Mouse (Mus musculus) urinary bladder, postnatal 25 days (tissue): ENCODE data around the gene Taar7d.
"Not testable (repeated sequence)": the region's sequence is repeated elsewhere in the genome, so short reads cannot be mapped to it uniquely, and the experiment has no call there.

ENCODE experiments used
- DNase-seq: peaks from one replicate; pipeline ENCODE4 v3.0.0; 2022; ENCODE audit warnings: low spot score

Gene Taar7d

GRCm38 (mm10) chr10:24026922-24027321 is at the start of gene Taar7d:
TSS of gene Taar7d (plus strand) at chr10:24027222.
- no peak for DNase-seq

GRCm38 (mm10) chr10:23977958-23978357 is 49.1 kb upstream of the Taar7d start:
- no peak for DNase-seq

GRCm38 (mm10) chr10:23978901-23979705 is 47.9 kb upstream of the Taar7d start:
- DNase-seq: peak; percentile 64

- DNase-seq: no peak
These were observed 41.5 kb upstream of the Taar7d start, which contains the start of gene Taar6 for GRCm38 (mm10) chr10:23985546-23985945. TSS of gene Taar6 (minus strand) at chr10:23985646.

- no peak for DNase-seq
These were observed 40.6 kb upstream of the Taar7d start for GRCm38 (mm10) chr10:23986419-23986818.

GRCm38 (mm10) chr10:23993381-23993780 is 33.6 kb upstream of the Taar7d start, which contains the start of gene Taar7a:
TSS of gene Taar7a (minus strand) at chr10:23993481.
- DNase-seq: no peak

- no peak for DNase-seq
These were observed 27.4 kb upstream of the Taar7d start, which contains the start of gene Taar7b for GRCm38 (mm10) chr10:23999639-24000038. TSS of gene Taar7b (plus strand) at chr10:23999939.

- DNase-seq: no peak
These were observed 20.6 kb upstream of the Taar7d start for GRCm38 (mm10) chr10:24006442-24006841.

GRCm38 (mm10) chr10:24007034-24007433 is 20.0 kb upstream of the Taar7d start:
- DNase-seq: no peak

- no peak for DNase-seq
These were observed 18.9 kb upstream of the Taar7d start for GRCm38 (mm10) chr10:24008143-24008542.

GRCm38 (mm10) chr10:24031347-24031746 is 4.3 kb downstream of the Taar7d start:
- no peak for DNase-seq

- DNase-seq: no peak
These were observed 10.3 kb downstream of the Taar7d start, which contains the start of gene Taar7e for GRCm38 (mm10) chr10:24037314-24037713. TSS of gene Taar7e (plus strand) at chr10:24037614.

- no peak for DNase-seq
These were observed 13.3 kb downstream of the Taar7d start for GRCm38 (mm10) chr10:24040120-24040869.

GRCm38 (mm10) chr10:24049210-24049609 is 22.2 kb downstream of the Taar7d start, which contains the start of gene Taar7f:
TSS of gene Taar7f (plus strand) at chr10:24049510.
- no peak for DNase-seq

- no peak for DNase-seq
These were observed 25.0 kb downstream of the Taar7d start for GRCm38 (mm10) chr10:24052039-24052438.

- DNase-seq: no peak
These were observed 32.0 kb downstream of the Taar7d start for GRCm38 (mm10) chr10:24058986-24059385.

GRCm38 (mm10) chr10:24074751-24075150 is 47.7 kb downstream of the Taar7d start:
- not testable (repeated sequence) for DNase-seq

- not testable (repeated sequence) for DNase-seq
These were observed 49.2 kb downstream of the Taar7d start, which contains the start of gene Taar8a for GRCm38 (mm10) chr10:24076200-24076599. TSS of gene Taar8a (plus strand) at chr10:24076500.
